Mouse (Mus musculus) left cerebral cortex, postnatal 36 days (tissue): ENCODE results near the gene Carhsp1. TPM values are rescaled to one million over a fixed set of nuclear protein-coding genes. Genes with fewer than 3 reads are reported as not detected.

ENCODE experiments used
- DNase-seq, 2 experiments: peaks; one replicate each; pipeline ENCODE4 v3.0.0; 2021 to 2022; ENCODE audit warnings: low spot score in 2 of 2, mixed read lengths in 1 of 2
- intact Hi-C: fragments of 180-260 bp; cut with DNase I; formaldehyde crosslinking; loops from one replicate; pipeline ENCODE4 v1.15.1; 2025
- total RNA-seq, 2 experiments: library from RNA; stranded (reverse); gene quantifications; 2 replicates each; pipeline ENCODE4 v1.2.3; 2021

Gene Carhsp1
- total RNA-seq, 2 experiments from 2014 or later, result 15.6 to 20.2 TPM

- no peak for DNase-seq
- intact Hi-C loops, result no loop called here
Measured at GRCm38 (mm10) chr16:8655599-8655998, 16.4 kb downstream of the Carhsp1 start.

GRCm38 (mm10) chr16:8655108-8655507, 16.8 kb downstream of the Carhsp1 start:
- intact Hi-C loops, result no loop called here
- no peak for DNase-seq

- intact Hi-C loops, result no loop called here
- DNase-seq, result no peak
Measured at GRCm38 (mm10) chr16:8650007-8650406, 21.9 kb downstream of the Carhsp1 start.

- intact Hi-C loops, result no loop called here
- no peak for DNase-seq
Measured at GRCm38 (mm10) chr16:8645546-8645945, 26.4 kb downstream of the Carhsp1 start.

GRCm38 (mm10) chr16:8643855-8644254, 28.1 kb downstream of the Carhsp1 start:
- DNase-seq, result peak in 1 of 2 experiments; percentile 30
- intact Hi-C loops, result no loop called here

GRCm38 (mm10) chr16:8639466-8640191, 32.3 kb downstream of the Carhsp1 start:
- intact Hi-C loops, result loop anchor here (5.0 kb wide), 2 partner anchors 33 to 127 kb away; partner anchors contain the start of genes Abat and Carhsp1
- no peak for DNase-seq

GRCm38 (mm10) chr16:8638131-8638530, 33.8 kb downstream of the Carhsp1 start:
- DNase-seq, result no peak
- intact Hi-C loops, result loop anchor here (5.0 kb wide), 2 partner anchors 34 to 126 kb away; partner anchors contain the start of genes Abat and Carhsp1

GRCm38 (mm10) chr16:8637217-8638051, 34.5 kb downstream of the Carhsp1 start, which contains the start of the genes Pmm2 and Tmem186:
TSS of gene Pmm2 (plus strand) at chr16:8637674.
TSS of gene Tmem186 (minus strand) at chr16:8637712.
- DNase-seq, result peak; percentile 91
- intact Hi-C loops, result loop anchor here (5.0 kb wide), 2 partner anchors 35 to 125 kb away; partner anchors contain the start of genes Abat and Carhsp1

- intact Hi-C loops, result loop anchor here (5.0 kb wide), 2 partner anchors 35 to 125 kb away; partner anchors contain the start of genes Abat and Carhsp1
- no peak for DNase-seq
Measured at GRCm38 (mm10) chr16:8636867-8637216, 35.1 kb downstream of the Carhsp1 start.

GRCm38 (mm10) chr16:8631428-8631827, 40.5 kb downstream of the Carhsp1 start:
- intact Hi-C loops, result no loop called here
- DNase-seq, result no peak

GRCm38 (mm10) chr16:8630419-8630818, 41.5 kb downstream of the Carhsp1 start:
- intact Hi-C loops, result no loop called here
- no peak for DNase-seq

- DNase-seq, result no peak
- intact Hi-C loops, result no loop called here
Measured at GRCm38 (mm10) chr16:8620315-8621115, 51.4 kb downstream of the Carhsp1 start.

GRCm38 (mm10) chr16:8619659-8620314, 52.2 kb downstream of the Carhsp1 start:
- intact Hi-C loops, result no loop called here

GRCm38 (mm10) chr16:8613447-8613846, 58.5 kb downstream of the Carhsp1 start:
- intact Hi-C loops, result no loop called here
- DNase-seq, result no peak

More at GRCm38 (mm10) chr16:8619659-8620314, 52.2 kb downstream of the Carhsp1 start:
- DNase-seq, result no peak

GRCm38 (mm10) chr16:8613039-8613438, 58.9 kb downstream of the Carhsp1 start:
- no peak for DNase-seq
- intact Hi-C loops, result no loop called here

GRCm38 (mm10) chr16:8612214-8613005, 59.5 kb downstream of the Carhsp1 start:
- intact Hi-C loops, result no loop called here
- DNase-seq, result no peak

- intact Hi-C loops, result no loop called here
- no peak for DNase-seq
Measured at GRCm38 (mm10) chr16:8610397-8610796, 61.6 kb downstream of the Carhsp1 start.
